Mouse (Mus musculus) olfactory bulb, adult 2 months (tissue): Measurements from ENCODE around the gene Cpsf4l.

Source experiments
- CTCF ChIP-seq: fragments of 200-500 bp; IDR thresholded peaks from 2 replicates; pipeline ENCODE4 v1.5.1; 2012; ENCODE audit warnings: low read depth, mild to moderate bottlenecking, low read length, moderate library complexity; ENCODE audit not compliant: insufficient read depth
- POLR2A ChIP-seq: fragments of 200-500 bp; IDR thresholded peaks from 2 replicates; pipeline ENCODE4 v1.6.1; 2012; ENCODE audit warnings: mild to moderate bottlenecking, low read depth, low read length, moderate library complexity; ENCODE audit not compliant: insufficient read depth

GRCm38 (mm10) chr11:113752685-113753430 is 43.0 kb upstream of the Cpsf4l start:
- TF ChIP-seq POLR2A, result no peak
- no peak for TF ChIP-seq CTCF
